Mouse (Mus musculus): ENCODE measurements around the gene Eml2. TPM values are rescaled to one million over a fixed set of nuclear protein-coding genes. Genes with fewer than 3 reads are reported as not detected.

Gene Eml2
- polyA plus RNA-seq, 1 experiment from 2014 or later, result 5.1 TPM

DNA sequence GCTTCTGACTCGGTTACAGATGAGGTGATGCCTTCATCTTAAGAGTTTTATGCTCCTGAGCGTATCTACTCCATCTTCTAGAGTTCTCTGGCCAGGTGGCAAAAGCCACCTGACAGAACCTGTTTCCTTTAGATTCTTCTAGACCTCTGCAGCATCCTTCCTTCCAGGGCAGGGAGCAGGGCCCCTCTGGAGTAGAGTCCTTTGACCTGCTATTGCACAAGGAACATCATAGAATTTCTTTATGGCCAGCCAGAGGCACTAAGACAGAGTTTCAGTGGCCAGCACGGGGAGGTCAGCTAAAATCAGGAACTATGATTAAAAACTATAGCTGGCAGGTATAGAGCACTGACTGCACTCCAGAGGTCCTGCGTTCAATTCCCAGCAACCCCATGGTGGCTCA lies 75.9 kb downstream of the Eml2 start:
- H3K9me3 ChIP-seq (ENCODE audit: control insufficient read depth), result no peaks in the 10 kb centered on the region
- peaks cover 22% of the 10 kb centered on the region for H3K36me3 ChIP-seq (ENCODE audit: control insufficient read depth, insufficient read depth)
- ATAC-seq, result peak; percentile 79
- no peak overlapping the region for H3K9ac ChIP-seq (ENCODE audit: low read depth, low read length)
- no peak overlapping the region for H3K4me3 ChIP-seq (ENCODE audit: low read depth, low read length)
- 42% methylated on average over 4 of the region's 4 CpGs for WGBS
- H3K27me3 ChIP-seq (replicated peaks; ENCODE audit: control insufficient read depth, insufficient read depth, low read length), result no peaks in the 10 kb centered on the region
- 0 out of 2 replicates have a peak overlapping the region, but pooled peaks have one; percentile 16 for H3K27ac ChIP-seq (ENCODE audit: low read depth, low read length)
- no peak overlapping the region for H3K4me2 ChIP-seq (replicated peaks; ENCODE audit: low read depth)
- H3K4me1 ChIP-seq (replicated peaks; ENCODE audit: control insufficient read depth, insufficient read depth, low read length), result 0 out of 2 replicates have a peak, but pooled peaks cover 6% of the 10 kb centered on the region
- no peak for TF ChIP-seq CTCF (IDR thresholded peaks at IDR 0.05; ENCODE audit: low read depth)

DNA sequence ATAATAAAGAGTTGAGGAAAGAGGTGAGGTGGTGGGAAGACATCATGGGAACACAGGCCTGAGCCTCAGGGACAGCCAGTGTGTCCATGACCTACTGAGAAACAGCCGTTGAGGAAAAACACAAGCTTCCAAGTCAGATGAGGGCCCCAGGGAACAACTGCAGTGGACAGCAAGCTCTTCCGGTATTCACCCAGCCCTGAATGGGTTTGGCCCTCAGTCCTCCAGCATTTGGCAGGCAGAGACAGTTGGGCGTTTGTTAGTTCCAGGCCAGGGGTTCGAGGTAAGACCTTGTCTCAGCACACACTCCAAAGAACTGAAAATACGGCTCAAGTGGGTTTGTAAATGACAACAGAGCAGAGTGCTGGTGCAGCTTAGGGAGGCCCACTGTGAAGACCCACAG lies 77.2 kb downstream of the Eml2 start:
- no peak for ATAC-seq
- H3K4me3 ChIP-seq (ENCODE audit: low read depth, low read length), result no peak overlapping the region
- TF ChIP-seq CTCF (IDR thresholded peaks at IDR 0.05; ENCODE audit: low read depth), result no peak
- H3K36me3 ChIP-seq (ENCODE audit: control insufficient read depth, insufficient read depth), result peaks cover 36% of the 10 kb centered on the region
- no peak overlapping the region for H3K4me2 ChIP-seq (replicated peaks; ENCODE audit: low read depth)
- no peaks in the 10 kb centered on the region for H3K9me3 ChIP-seq (ENCODE audit: control insufficient read depth)
- 71% methylated on average over 5 of the region's 5 CpGs for WGBS
- H3K9ac ChIP-seq (ENCODE audit: low read depth, low read length), result no peak overlapping the region
- H3K4me1 ChIP-seq (replicated peaks; ENCODE audit: control insufficient read depth, insufficient read depth, low read length), result peaks cover 10% of the 10 kb centered on the region; the same call in 1 of the 2 replicates
- H3K27ac ChIP-seq (ENCODE audit: low read depth, low read length), result peak overlapping the region; percentile 36
- no peaks in the 10 kb centered on the region for H3K27me3 ChIP-seq (replicated peaks; ENCODE audit: control insufficient read depth, insufficient read depth, low read length)

GRCm38 (mm10) chr7:19255395-19255794 lies 79.2 kb downstream of the Eml2 start:
- Histone ChIP-seq H3K4me2 (replicated peaks; ENCODE audit: low read depth) (no peak overlapping the region), H3K27ac (ENCODE audit: low read depth, low read length) (no peak overlapping the region), H3K9ac (ENCODE audit: low read depth, low read length) (no peak overlapping the region), H3K4me1 (replicated peaks; ENCODE audit: control insufficient read depth, insufficient read depth, low read length) (peaks cover 4% of the 10 kb centered on the region; the same call in 1 of the 2 replicates), H3K27me3 (replicated peaks; ENCODE audit: control insufficient read depth, insufficient read depth, low read length) (no peaks in the 10 kb centered on the region), H3K9me3 (ENCODE audit: control insufficient read depth) (no peaks in the 10 kb centered on the region), H3K36me3 (ENCODE audit: control insufficient read depth, insufficient read depth) (peaks cover 56% of the 10 kb centered on the region), H3K4me3 (ENCODE audit: low read depth, low read length) (no peak overlapping the region)
- no peak for TF ChIP-seq CTCF (IDR thresholded peaks at IDR 0.05; ENCODE audit: low read depth)
- no peak for ATAC-seq
- 84% methylated on average over 17 of the region's 17 CpGs for WGBS

MicroRNAs encoded within 50 kb of the gene (microRNA counts, 519-probe panel; counts per million panel counts)
- not detected for microRNA mmu-miR-330

Small RNAs within 50 kb of the gene (microRNA-seq; reads per million reads assigned to microRNA genes)
- gene Mir330, result 110 reads per million, percentile 48 among the genes with 10 or more reads in this experiment

Other genes with a start within 250 kb of the Eml2 start
- gene Nanos2, start 189.0 kb upstream of the Eml2 start, polyA plus RNA-seq (2015; fragmentation: Nextera tagmentation; extraction: Ambion mirVana), result not detected in 2 replicates
- gene Mypop, start 185.2 kb upstream of the Eml2 start, polyA plus RNA-seq (2015; fragmentation: Nextera tagmentation; extraction: Ambion mirVana), result 1.1 and 1.2 TPM in 2 replicates
- 11.4 and 11.9 TPM in 2 replicates for gene Irf2bp1, start 172.4 kb upstream of the Eml2 start, polyA plus RNA-seq (2015; fragmentation: Nextera tagmentation; extraction: Ambion mirVana)
- gene Foxa3, start 152.9 kb upstream of the Eml2 start, polyA plus RNA-seq (2015; fragmentation: Nextera tagmentation; extraction: Ambion mirVana), result 11.8 and 12.4 TPM in 2 replicates
- 8.9 and 9.1 TPM in 2 replicates for gene Sympk, start 152.0 kb upstream of the Eml2 start, polyA plus RNA-seq (2015; fragmentation: Nextera tagmentation; extraction: Ambion mirVana)
- not detected in 2 replicates for gene Rsph6a, start 121.7 kb upstream of the Eml2 start, polyA plus RNA-seq (2015; fragmentation: Nextera tagmentation; extraction: Ambion mirVana)
- gene Dmwd, start 100.2 kb upstream of the Eml2 start, polyA plus RNA-seq (2015; fragmentation: Nextera tagmentation; extraction: Ambion mirVana), result 4.7 and 5.4 TPM in 2 replicates
- gene Dmpk, start 92.6 kb upstream of the Eml2 start, polyA plus RNA-seq (2015; fragmentation: Nextera tagmentation; extraction: Ambion mirVana), result 50.8 and 60.4 TPM in 2 replicates
- 4.6 and 5.1 TPM in 2 replicates for gene Six5, start 81.8 kb upstream of the Eml2 start, polyA plus RNA-seq (2015; fragmentation: Nextera tagmentation; extraction: Ambion mirVana)
- 0.38 and 0.39 TPM in 2 replicates for gene Gm4969, start 58.1 kb upstream of the Eml2 start, polyA plus RNA-seq (2015; fragmentation: Nextera tagmentation; extraction: Ambion mirVana)
- 4.8 and 5.1 TPM in 2 replicates for gene Fbxo46, start 56.6 kb upstream of the Eml2 start, polyA plus RNA-seq (2015; fragmentation: Nextera tagmentation; extraction: Ambion mirVana)
- 7.3 and 8.1 TPM in 2 replicates for gene Qpctl, start 27.1 kb upstream of the Eml2 start, polyA plus RNA-seq (2015; fragmentation: Nextera tagmentation; extraction: Ambion mirVana)
- 66.3 and 69.6 TPM in 2 replicates for gene Snrpd2, start 26.7 kb upstream of the Eml2 start, polyA plus RNA-seq (2015; fragmentation: Nextera tagmentation; extraction: Ambion mirVana)
- gene Gipr, start 10.3 kb upstream of the Eml2 start, polyA plus RNA-seq (2015; fragmentation: Nextera tagmentation; extraction: Ambion mirVana), result 0.48 and 0.67 TPM in 2 replicates
- gene Gpr4, start 36.1 kb downstream of the Eml2 start, polyA plus RNA-seq (2015; fragmentation: Nextera tagmentation; extraction: Ambion mirVana), result 1.3 and 1.6 TPM in 2 replicates
- 26.5 and 27.5 TPM in 2 replicates for gene Opa3, start 51.9 kb downstream of the Eml2 start, polyA plus RNA-seq (2015; fragmentation: Nextera tagmentation; extraction: Ambion mirVana)
- 98.5 and 106 TPM in 2 replicates for gene Vasp, start 95.4 kb downstream of the Eml2 start, polyA plus RNA-seq (2015; fragmentation: Nextera tagmentation; extraction: Ambion mirVana)
- gene Ppm1n, start 103.6 kb downstream of the Eml2 start, polyA plus RNA-seq (2015; fragmentation: Nextera tagmentation; extraction: Ambion mirVana), result 0.12 and 0.14 TPM in 2 replicates
- gene Rtn2, start 106.2 kb downstream of the Eml2 start, polyA plus RNA-seq (2015; fragmentation: Nextera tagmentation; extraction: Ambion mirVana), result 7.1 and 9.3 TPM in 2 replicates
- gene Fosb, start 133.6 kb downstream of the Eml2 start, polyA plus RNA-seq (2015; fragmentation: Nextera tagmentation; extraction: Ambion mirVana), result 0.12 and 0.54 TPM in 2 replicates
- gene Ercc1, start 168.4 kb downstream of the Eml2 start, polyA plus RNA-seq (2015; fragmentation: Nextera tagmentation; extraction: Ambion mirVana), result 22.1 and 27.1 TPM in 2 replicates
- gene Cd3eap, start 183.1 kb downstream of the Eml2 start, polyA plus RNA-seq (2015; fragmentation: Nextera tagmentation; extraction: Ambion mirVana), result 8.3 and 9.7 TPM in 2 replicates
- 1.4 TPM in 2 replicates for gene Ppp1r13l, start 183.3 kb downstream of the Eml2 start, polyA plus RNA-seq (2015; fragmentation: Nextera tagmentation; extraction: Ambion mirVana)
- 6.2 and 8.7 TPM in 2 replicates for gene Ercc2, start 205.6 kb downstream of the Eml2 start, polyA plus RNA-seq (2015; fragmentation: Nextera tagmentation; extraction: Ambion mirVana)
- 1.6 TPM in 2 replicates for gene Klc3, start 227.7 kb downstream of the Eml2 start, polyA plus RNA-seq (2015; fragmentation: Nextera tagmentation; extraction: Ambion mirVana)
- gene Ckm, start 228.4 kb downstream of the Eml2 start, polyA plus RNA-seq (2015; fragmentation: Nextera tagmentation; extraction: Ambion mirVana), result 25.2 and 26.2 TPM in 2 replicates